Mouse (Mus musculus) forebrain, embryonic 12.5 days (tissue): ENCODE data around the gene Serp1. TPM values are rescaled to one million over a fixed set of nuclear protein-coding genes. Genes with fewer than 3 reads are reported as not detected.

Source experiments
- ATAC-seq: fragments of 200-750 bp; cut with Nextera tagmentation; 2 replicates; pipeline ENCODE4 v1.8.0; 2017; ENCODE audit warnings: moderate TSS enrichment; ENCODE audit not compliant: low FRiP score
- H3K27ac ChIP-seq: fragments of 300-500 bp; sonication (generic); 2 replicates; pipeline ENCODE4 v1.5.1; 2016; ENCODE audit warnings: mild to moderate bottlenecking
- H3K27me3 ChIP-seq: fragments of 300-500 bp; sonication (generic); 2 replicates; pipeline ENCODE4 v1.6.1; 2016; ENCODE audit warnings: mild to moderate bottlenecking
- H3K36me3 ChIP-seq: fragments of 300-500 bp; sonication (generic); replicated peaks from 2 replicates; pipeline ENCODE4 v1.6.1; 2016; ENCODE audit warnings: mild to moderate bottlenecking
- H3K4me1 ChIP-seq: fragments of 300-500 bp; sonication (generic); 2 replicates; pipeline ENCODE4 v1.6.1; 2016
- H3K4me2 ChIP-seq: fragments of 300-500 bp; sonication (generic); 2 replicates; pipeline ENCODE4 v1.6.1; 2016; ENCODE audit warnings: mild to moderate bottlenecking, moderate library complexity
- H3K4me3 ChIP-seq: fragments of 300-500 bp; sonication (generic); replicated peaks from 2 replicates; pipeline ENCODE4 v1.5.1; 2016; ENCODE audit warnings: mild to moderate bottlenecking
- H3K9ac ChIP-seq: fragments of 300-500 bp; sonication (generic); 2 replicates; pipeline ENCODE4 v1.6.1; 2016; ENCODE audit warnings: mild to moderate bottlenecking
- H3K9me3 ChIP-seq: fragments of 300-500 bp; sonication (generic); 2 replicates; pipeline ENCODE4 v1.6.1; 2016
- WGBS: fragments of 180-500 bp; shearing (Covaris S2); methylation state at CpG from one replicate; pipeline ENCODE4 v1.1.7; 2016; 5-methylcytosine and 5-hydroxymethylcytosine counted together
- polyA plus RNA-seq: library from polyadenylated mRNA; unstranded; fragments of >200 nt; fragmentation: Nextera tagmentation; extraction: Ambion mirVana; gene quantifications from 2 replicates; pipeline ENCODE4 v1.2.1, GENCODE M21; 2016

Serp1 gene
- polyA plus RNA-seq, 1 experiment from 2014 or later: 121 TPM

DNA sequence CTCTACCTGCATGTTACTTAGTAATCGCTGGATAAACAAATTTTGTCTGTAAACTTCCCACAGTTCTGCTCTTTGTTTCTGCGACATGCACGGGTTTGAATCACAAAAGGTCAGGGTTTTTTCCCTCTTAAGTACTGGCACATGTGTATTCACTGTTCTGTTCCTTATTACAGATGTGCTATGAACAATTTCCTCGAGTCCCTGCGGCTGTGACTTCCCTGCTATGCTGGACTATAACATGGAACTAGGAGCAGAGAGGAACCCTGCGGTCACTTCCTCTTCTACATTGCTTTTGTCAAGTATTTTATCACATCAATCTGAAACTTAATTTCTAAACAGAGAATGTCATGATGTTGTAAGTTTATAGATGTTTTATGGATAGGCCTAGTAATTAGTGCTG lies 5.4 kb downstream of the Serp1 start:
- ATAC-seq: no peak
- peaks cover 10% of the 10 kb centered on the region for H3K4me1 ChIP-seq
- no peak overlapping the region for H3K4me2 ChIP-seq
- H3K36me3 ChIP-seq: peaks cover 21% of the 10 kb centered on the region
- H3K27ac ChIP-seq: no peak overlapping the region
- WGBS: 91% methylated on average over 6 of the region's 6 CpGs
- no peaks in the 10 kb centered on the region for H3K9me3 ChIP-seq
- no peak overlapping the region for H3K4me3 ChIP-seq
- H3K27me3 ChIP-seq: no peaks in the 10 kb centered on the region
- no peak overlapping the region for H3K9ac ChIP-seq

DNA sequence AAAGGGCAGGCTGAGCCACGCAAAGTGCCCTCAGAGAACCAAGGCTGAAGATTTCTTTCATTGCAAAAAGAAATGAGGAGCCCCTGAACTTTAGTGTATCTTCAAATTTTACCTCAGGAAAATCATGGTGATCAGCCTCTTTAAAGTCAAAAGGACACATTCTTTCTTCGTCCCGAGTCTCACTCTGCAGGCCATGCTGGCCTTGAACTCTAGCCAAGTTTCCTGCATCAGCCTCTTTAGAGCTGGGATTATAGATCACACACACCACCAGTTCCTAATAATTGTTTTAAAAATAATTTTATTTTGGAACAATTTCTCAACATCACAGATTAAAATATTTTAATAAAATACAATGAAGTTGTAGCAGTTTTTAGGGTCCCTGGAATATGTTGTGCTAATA lies 6.2 kb downstream of the Serp1 start:
- WGBS: 89% methylated on average over 3 of the region's 3 CpGs
- H3K9ac ChIP-seq: no peak overlapping the region
- ATAC-seq: no peak

DNA sequence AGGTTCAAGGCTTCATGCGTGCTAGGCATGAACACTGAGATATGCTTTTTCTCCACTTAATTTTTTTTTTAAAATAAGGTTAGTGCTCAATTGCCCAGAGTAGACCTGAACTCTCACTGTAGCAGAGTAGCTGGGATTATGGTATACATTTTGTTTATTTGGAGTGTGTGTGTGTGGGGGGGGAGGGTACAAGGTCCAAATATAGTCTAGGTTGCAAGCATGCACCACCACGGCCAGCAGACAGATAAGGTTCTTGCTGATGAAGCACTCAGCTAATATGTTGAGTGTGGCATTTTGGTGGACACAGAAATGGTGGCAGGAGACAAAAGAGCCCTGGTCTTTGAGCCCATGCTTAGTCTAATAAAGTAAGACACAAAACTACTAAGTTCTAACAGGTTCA lies 6.7 kb downstream of the Serp1 start:
- H3K27ac ChIP-seq: no peak overlapping the region
- no peaks in the 10 kb centered on the region for H3K27me3 ChIP-seq
- 95% methylated on average over 2 of the region's 2 CpGs for WGBS
- H3K36me3 ChIP-seq: peaks cover 21% of the 10 kb centered on the region
- no peaks in the 10 kb centered on the region for H3K9me3 ChIP-seq
- H3K4me2 ChIP-seq: no peak overlapping the region
- no peak overlapping the region for H3K4me3 ChIP-seq
- ATAC-seq: no peak
- peaks cover 3% of the 10 kb centered on the region; the same call in 1 of the 2 replicates for H3K4me1 ChIP-seq
- no peak overlapping the region for H3K9ac ChIP-seq

More for the DNA sequence above, 6.2 kb downstream of the Serp1 start:
- peaks cover 9% of the 10 kb centered on the region for H3K4me1 ChIP-seq
- peaks cover 21% of the 10 kb centered on the region for H3K36me3 ChIP-seq
- H3K4me3 ChIP-seq: no peak overlapping the region
- H3K27me3 ChIP-seq: no peaks in the 10 kb centered on the region
- no peaks in the 10 kb centered on the region for H3K9me3 ChIP-seq
- H3K4me2 ChIP-seq: no peak overlapping the region
- H3K27ac ChIP-seq: no peak overlapping the region

DNA sequence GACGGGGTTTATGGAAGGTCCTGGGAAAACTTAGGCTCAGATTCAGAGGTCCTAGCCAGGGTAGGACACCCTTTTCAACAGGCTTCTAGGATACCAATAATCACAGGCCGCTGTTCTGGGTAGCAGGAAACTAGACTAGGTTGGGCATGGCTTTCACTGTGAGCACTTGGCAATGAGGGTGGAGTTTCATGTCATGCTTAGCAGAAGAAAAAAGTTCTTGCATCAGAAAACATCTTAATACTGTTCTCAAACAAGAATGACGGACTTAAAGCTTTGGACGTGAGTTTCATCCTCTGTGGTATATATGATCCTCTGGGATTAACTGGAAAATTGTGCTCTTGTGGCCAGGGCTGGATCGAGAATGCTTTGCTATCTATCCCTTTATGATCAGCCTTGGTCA lies 7.9 kb downstream of the Serp1 start:
- Histone ChIP-seq H3K27ac (no peak overlapping the region), H3K4me3 (no peak overlapping the region), H3K36me3 (peaks cover 17% of the 10 kb centered on the region), H3K27me3 (no peaks in the 10 kb centered on the region), H3K9me3 (no peaks in the 10 kb centered on the region), H3K9ac (no peak overlapping the region), H3K4me1 (no peaks in the 10 kb centered on the region), H3K4me2 (no peak overlapping the region)
- ATAC-seq: no peak
- 79% methylated on average over 5 of the region's 5 CpGs for WGBS

DNA sequence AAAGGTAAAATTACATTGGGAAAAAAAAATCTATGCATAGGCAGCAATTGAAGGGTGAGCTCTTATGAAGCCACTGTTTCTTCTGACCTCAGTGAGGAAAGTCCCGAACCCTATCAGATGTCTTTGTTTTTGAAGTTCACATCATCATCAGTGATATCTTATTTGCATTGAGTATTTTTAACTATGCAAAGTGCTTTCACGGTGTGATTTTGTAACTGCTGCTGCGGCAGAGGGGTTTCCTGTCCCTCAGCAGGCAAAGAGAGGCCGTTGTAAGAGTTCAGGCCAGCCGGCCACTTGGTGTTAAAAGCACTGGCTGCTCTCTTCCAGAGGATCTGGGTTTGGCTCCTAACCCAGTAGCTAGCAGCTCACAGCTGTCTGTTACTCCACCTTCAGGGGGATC lies 8.4 kb downstream of the Serp1 start:
- no peak for ATAC-seq
- Histone ChIP-seq H3K27me3 (no peaks in the 10 kb centered on the region), H3K4me3 (no peak overlapping the region), H3K4me1 (no peaks in the 10 kb centered on the region), H3K9me3 (no peaks in the 10 kb centered on the region), H3K36me3 (peaks cover 13% of the 10 kb centered on the region), H3K27ac (no peak overlapping the region), H3K4me2 (no peak overlapping the region), H3K9ac (no peak overlapping the region)
- WGBS: 77% methylated on average over 5 of the region's 5 CpGs

DNA sequence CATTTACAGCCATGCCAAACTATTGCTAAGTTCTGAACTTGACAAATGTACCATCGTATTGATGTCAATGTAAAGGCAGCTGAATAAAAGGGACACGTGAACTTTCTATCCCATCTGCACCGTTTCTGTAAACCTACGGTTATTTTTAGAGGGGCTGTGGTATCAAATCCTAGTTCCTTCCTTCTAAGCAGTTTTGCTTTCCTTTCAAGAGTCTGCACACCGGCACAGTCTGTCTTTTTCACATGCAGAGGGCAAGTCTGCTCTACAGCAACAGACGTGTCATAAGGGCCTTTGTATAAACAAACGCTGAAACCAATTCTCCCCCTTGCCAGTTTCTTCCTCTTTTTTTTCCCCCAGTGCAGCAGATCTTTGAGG lies 9.1 kb downstream of the Serp1 start:
- Histone ChIP-seq H3K4me1 (no peaks in the 10 kb centered on the region), H3K27me3 (no peaks in the 10 kb centered on the region), H3K36me3 (peaks cover 11% of the 10 kb centered on the region), H3K9ac (no peak overlapping the region), H3K4me3 (no peak overlapping the region), H3K27ac (no peak overlapping the region), H3K4me2 (no peak overlapping the region), H3K9me3 (no peaks in the 10 kb centered on the region)
- WGBS: 86% methylated on average over 7 of the region's 7 CpGs
- ATAC-seq: no peak

DNA sequence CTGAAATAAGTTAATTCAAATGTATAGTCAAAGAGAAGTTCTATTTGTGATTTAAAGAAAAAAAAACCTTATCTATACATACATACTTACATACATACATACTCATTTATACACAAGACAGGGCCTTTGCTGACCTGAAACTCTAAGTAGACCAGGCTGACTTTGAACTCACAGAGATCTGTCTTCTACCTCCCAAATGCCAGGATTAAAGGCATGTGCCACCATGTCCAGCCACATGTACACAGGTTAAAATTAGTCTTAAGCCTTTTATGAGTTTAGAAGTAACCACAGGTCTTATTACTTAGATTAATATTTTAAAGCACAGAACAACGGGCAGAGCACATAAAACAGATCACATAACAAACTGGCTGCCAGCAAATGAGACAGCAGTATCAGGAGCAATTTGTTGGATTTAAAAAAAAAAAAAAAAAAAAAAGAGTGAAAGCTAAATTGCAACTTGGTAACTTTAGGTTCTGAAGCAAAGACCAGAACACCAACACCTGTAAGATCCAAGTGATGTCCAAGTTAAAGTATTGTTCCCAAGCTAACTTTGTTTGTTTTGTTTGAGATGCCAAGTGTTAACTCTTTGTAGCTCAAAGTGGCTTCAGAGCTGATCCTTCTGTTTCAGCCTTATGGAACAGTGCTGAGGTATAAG lies 9.6 kb downstream of the Serp1 start:
- Histone ChIP-seq H3K4me3 (no peak overlapping the region), H3K27me3 (no peaks in the 10 kb centered on the region), H3K4me2 (no peak overlapping the region), H3K9ac (no peak overlapping the region), H3K9me3 (no peaks in the 10 kb centered on the region), H3K4me1 (no peaks in the 10 kb centered on the region), H3K27ac (no peak overlapping the region), H3K36me3 (peaks cover 6% of the 10 kb centered on the region; the same call in 1 of the 2 replicates)
- ATAC-seq: no peak
- WGBS: 95% methylated on average over 1 of the region's 1 CpGs

DNA sequence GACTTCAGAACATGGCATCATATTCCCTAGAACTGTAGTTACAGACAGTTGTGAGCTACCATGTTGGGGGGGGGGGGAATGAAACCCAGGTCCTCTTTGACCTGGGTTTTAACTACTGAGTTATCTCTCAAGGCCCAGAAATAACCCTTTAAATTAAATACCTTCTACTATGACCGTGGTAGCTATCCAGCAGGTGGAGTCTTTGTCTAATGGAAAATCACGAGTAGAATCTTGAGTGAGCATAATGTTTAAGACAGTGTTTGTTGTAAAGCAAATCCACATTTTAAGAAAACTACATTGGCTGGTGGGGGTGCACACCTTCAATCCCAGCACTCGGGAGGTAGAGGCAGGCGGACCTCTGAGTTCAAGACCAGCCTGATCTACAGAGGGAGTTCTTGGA lies 12.2 kb downstream of the Serp1 start:
- Histone ChIP-seq H3K4me2 (no peak overlapping the region), H3K9ac (no peak overlapping the region)
- ATAC-seq: no peak

DNA sequence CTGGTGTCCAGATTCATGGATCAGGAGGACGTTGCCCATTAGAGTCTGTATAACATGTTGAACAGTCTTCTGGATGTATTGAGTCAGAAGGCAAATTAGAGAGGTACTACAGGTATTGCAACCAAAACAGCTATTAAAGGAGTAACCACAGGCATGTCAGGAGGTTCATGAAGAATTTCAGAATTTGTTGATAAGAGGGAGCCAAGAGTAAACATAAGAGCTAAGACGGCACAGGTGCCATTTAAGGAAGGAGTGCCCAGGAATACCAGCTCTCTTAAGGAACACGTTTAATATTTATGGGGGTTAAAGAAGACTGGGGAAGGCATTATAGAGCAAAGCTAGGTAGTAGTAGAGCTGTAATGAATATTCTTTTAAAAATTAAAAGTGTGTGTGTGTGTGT lies 13.0 kb downstream of the Serp1 start:
- no peak for ATAC-seq
- H3K27ac ChIP-seq: no peak overlapping the region
- WGBS: 81% methylated on average over 3 of the region's 3 CpGs

More for the DNA sequence above, 12.2 kb downstream of the Serp1 start:
- Histone ChIP-seq H3K4me3 (no peak overlapping the region), H3K36me3 (no peaks in the 10 kb centered on the region), H3K9me3 (no peaks in the 10 kb centered on the region), H3K27ac (no peak overlapping the region), H3K27me3 (no peaks in the 10 kb centered on the region), H3K4me1 (no peaks in the 10 kb centered on the region)
- 83% methylated on average over 4 of the region's 4 CpGs for WGBS

DNA sequence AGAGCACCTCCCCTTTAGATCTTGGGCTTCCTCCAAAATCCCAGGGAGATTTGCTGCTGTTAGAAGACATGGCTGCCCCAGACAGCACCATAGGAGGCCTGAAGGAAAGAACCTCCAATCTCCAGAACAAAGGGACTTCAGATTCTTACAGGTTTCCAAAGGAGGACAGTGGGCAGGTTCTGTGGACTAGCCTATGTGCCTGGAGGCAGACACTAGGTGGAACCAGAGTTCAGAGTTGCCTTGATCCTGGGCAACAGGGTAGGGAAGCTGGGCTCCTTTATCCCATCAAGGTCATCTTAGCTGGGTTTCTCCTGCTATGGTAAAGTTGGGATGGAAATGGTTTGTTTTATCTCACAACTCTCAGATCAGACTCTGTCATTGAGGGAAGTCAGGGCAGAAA lies 14.1 kb downstream of the Serp1 start:
- H3K4me2 ChIP-seq: no peak overlapping the region
- ATAC-seq: no peak
- H3K9me3 ChIP-seq: no peaks in the 10 kb centered on the region
- no peaks in the 10 kb centered on the region for H3K4me1 ChIP-seq
- H3K36me3 ChIP-seq: no peaks in the 10 kb centered on the region
- no peak overlapping the region for H3K9ac ChIP-seq
- no peak overlapping the region for H3K27ac ChIP-seq
- H3K4me3 ChIP-seq: no peak overlapping the region
- H3K27me3 ChIP-seq: no peaks in the 10 kb centered on the region

More for the DNA sequence above, 13.0 kb downstream of the Serp1 start:
- no peaks in the 10 kb centered on the region for H3K27me3 ChIP-seq
- H3K9me3 ChIP-seq: no peaks in the 10 kb centered on the region
- H3K4me2 ChIP-seq: no peak overlapping the region
- H3K4me1 ChIP-seq: no peaks in the 10 kb centered on the region
- H3K9ac ChIP-seq: no peak overlapping the region
- no peak overlapping the region for H3K4me3 ChIP-seq
- H3K36me3 ChIP-seq: no peaks in the 10 kb centered on the region

DNA sequence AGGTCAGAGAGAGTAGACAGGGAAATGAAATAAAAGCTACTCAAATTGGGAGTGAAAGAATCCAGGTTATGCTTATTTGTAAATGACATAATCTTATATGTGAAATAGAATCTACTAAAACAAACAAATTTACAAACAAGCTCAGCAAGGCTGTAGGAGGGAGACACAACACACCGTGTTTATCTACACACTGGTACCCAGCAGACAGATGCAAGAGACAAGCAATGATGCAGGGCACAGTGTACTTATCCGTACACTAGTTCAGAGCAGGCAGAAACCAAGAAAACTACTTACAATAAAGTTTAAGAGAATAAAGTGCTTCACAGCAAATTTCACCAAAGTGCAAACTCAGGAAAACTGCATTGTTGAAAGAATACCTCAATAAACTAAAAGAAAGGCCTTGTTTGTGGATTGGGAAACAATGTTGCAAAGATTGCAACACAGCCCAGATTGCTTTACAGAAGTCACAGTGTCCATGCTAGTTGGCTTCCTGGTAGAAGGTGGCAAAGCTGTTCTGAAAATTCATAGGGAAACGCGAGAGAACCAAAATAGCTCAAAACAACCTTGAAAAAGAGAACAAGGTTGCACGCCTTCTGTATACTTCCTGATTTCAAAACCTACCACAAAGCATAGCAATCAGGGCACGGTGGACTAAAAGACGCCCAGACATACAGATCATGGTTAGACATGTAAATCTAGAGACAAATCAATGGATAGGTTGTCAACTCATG lies 17.5 kb downstream of the Serp1 start:
- no peak overlapping the region for H3K9ac ChIP-seq
- 94% methylated on average over 7 of the region's 7 CpGs for WGBS
- H3K36me3 ChIP-seq: no peaks in the 10 kb centered on the region
- H3K4me3 ChIP-seq: no peak overlapping the region
- H3K27ac ChIP-seq: no peak overlapping the region
- no peak for ATAC-seq
- H3K9me3 ChIP-seq: no peaks in the 10 kb centered on the region
- no peaks in the 10 kb centered on the region for H3K4me1 ChIP-seq
- H3K4me2 ChIP-seq: no peak overlapping the region
- no peaks in the 10 kb centered on the region for H3K27me3 ChIP-seq

DNA sequence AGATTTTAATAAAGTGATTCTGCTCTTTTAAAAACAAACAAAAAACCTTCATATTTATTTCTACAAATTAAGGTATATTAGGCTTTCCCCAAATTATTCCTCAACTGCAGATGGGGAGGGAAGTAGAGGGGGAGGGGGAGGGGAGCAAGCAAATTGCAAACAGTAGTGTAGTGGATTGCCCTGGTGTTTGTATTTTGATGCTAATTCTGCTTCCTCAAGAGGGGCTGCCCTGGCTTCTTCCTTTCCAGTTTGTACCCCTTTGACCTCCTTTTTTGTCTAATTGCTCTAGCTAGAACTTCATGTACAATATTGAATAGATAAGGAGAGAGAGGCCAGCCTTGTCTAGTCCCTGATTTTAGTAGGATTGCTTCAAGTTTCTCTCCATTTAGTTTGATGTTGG lies 21.0 kb downstream of the Serp1 start:
- no peak overlapping the region for H3K27ac ChIP-seq
- H3K9me3 ChIP-seq: no peaks in the 10 kb centered on the region
- no peak overlapping the region for H3K9ac ChIP-seq
- no peak overlapping the region for H3K4me3 ChIP-seq
- no peaks in the 10 kb centered on the region for H3K36me3 ChIP-seq
- H3K27me3 ChIP-seq: no peaks in the 10 kb centered on the region
- H3K4me1 ChIP-seq: no peaks in the 10 kb centered on the region
- ATAC-seq: no peak
- H3K4me2 ChIP-seq: no peak overlapping the region

DNA sequence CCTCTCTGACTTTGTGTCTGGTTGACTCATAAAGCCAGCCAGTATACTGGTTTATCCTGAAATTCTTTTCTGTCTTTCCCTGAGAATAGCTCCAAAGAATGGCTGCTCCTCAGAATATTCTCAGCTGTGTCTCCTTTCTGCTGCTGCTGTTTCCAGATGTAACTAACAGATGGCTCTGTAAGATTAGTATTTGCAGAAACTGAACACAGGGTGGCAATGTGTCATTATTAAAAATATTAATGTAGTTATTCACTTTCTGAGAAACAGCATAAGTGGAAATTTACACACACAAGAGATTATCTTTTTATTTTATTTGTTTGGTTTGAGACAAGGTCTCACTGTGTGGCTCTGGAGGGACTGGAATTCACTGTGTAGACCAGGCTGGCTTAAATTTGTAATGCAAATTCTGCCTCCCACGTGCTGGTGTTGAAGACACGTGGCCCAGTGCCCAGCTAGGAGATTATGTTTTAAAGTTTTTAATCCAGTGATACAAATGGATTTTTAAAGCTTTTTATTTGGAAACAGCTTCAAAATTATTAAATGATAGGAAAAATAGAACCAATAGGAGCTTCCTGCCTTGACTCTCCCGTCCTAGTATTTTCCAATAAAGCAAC lies 21.9 kb downstream of the Serp1 start:
- H3K4me1 ChIP-seq: no peaks in the 10 kb centered on the region
- no peak for ATAC-seq
- no peak overlapping the region for H3K4me2 ChIP-seq
- no peak overlapping the region for H3K27ac ChIP-seq
- no peak overlapping the region for H3K9ac ChIP-seq
- no peaks in the 10 kb centered on the region for H3K9me3 ChIP-seq
- H3K4me3 ChIP-seq: no peak overlapping the region
- 47% methylated on average over 3 of the region's 3 CpGs for WGBS
- no peaks in the 10 kb centered on the region for H3K27me3 ChIP-seq
- H3K36me3 ChIP-seq: no peaks in the 10 kb centered on the region
